Mouse (Mus musculus) c-Kit-positive CD71-negative TER-119-negative erythroid progenitor cells, embryonic 14.5 days (primary cell): ENCODE data around the gene Fam120b.

ENCODE experiments used
- DNase-seq: peaks from one replicate; pipeline ENCODE4 v3.0.0-alpha.2; 2013; ENCODE audit warnings: low read depth

Gene Fam120b

GRCm38 (mm10) chr17:15379741-15380526 lies 16.1 kb upstream of the Fam120b start:
- no peak for DNase-seq

GRCm38 (mm10) chr17:15380641-15381051 lies 15.4 kb upstream of the Fam120b start:
- DNase-seq, result no peak

DNA sequence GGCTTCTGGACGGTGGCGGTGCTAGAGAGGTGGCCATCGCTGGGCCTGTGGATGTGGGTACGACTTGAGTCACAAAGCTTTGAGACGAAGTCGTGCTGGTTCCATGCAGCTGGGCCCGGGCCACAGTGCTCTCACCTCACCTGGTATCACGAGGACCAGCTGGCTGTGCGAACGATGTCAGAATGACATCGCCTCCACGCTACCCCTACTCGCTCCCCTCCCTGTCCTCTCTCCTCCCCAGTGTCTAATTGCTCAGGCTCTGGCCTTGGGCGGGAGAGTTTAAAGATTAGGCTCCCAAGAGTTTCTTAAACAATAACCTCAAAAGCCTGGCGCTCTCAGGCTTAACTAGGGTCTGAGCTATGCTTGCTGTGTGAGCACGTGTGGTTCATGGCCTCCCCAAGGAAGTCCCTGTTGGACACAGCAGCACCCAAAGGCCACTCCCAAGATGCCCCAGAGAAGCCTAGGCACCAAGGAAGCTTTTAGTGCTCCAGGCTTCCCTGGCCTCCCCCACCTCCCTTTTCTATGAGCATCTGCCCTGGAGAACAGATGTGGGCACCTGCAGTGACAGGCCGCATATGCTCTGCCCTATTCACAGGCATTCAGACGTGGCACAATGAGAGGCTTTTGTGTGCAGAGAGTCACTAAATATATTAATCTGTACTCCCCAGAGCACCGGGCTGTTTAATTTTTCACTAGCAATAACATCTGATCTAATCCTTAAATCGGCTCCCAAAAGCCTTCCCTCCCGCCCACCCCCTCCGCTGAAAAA lies 14.7 kb upstream of the Fam120b start:
- DNase-seq, result no peak

GRCm38 (mm10) chr17:15381869-15382660 lies 13.9 kb upstream of the Fam120b start:
- no peak for DNase-seq

DNA sequence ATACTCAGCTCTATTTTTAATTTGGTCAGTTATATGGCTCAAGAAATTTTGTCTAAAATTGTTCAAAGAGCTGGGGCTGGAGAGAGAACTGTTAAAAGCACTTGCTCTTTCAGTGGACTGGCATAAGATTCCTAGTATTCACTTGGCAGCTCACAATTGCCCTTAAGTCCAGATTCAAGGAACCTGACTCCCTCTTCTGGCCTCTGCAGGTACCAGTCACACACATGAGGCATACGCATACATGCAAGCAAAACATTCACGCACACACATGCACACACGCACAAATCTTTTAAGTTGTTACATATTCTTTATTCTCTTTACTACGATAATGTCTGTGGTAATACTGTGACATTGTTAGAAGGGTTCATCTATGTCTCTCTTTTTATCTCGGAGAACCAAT lies 12.6 kb upstream of the Fam120b start:
- DNase-seq, result no peak

DNA sequence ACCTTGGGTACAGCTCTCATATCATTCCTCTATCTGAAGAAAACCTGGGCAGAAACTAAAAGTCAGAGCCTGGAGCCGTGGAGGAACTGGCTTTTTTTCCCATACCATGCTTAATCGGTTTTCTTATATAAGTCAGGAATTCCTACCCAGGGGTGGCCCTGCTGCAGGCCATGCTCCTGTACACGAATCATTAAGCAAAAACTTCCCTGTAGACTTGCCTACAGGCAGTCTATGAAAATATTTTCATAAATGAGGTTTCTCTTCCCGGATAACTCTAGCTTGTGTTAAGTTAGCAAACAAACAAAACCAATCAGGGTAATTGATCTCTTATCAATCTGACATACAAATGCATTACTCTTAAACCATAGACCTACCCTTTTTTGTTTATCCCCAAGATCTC lies 7.1 kb upstream of the Fam120b start:
- DNase-seq, result no peak

GRCm38 (mm10) chr17:15389356-15389755 lies 6.6 kb upstream of the Fam120b start:
- DNase-seq, result no peak

GRCm38 (mm10) chr17:15401716-15402115 lies 5.7 kb downstream of the Fam120b start:
- DNase-seq, result no peak

- DNase-seq, result no peak
Observed at GRCm38 (mm10) chr17:15406576-15406975, 10.6 kb downstream of the Fam120b start.

DNA sequence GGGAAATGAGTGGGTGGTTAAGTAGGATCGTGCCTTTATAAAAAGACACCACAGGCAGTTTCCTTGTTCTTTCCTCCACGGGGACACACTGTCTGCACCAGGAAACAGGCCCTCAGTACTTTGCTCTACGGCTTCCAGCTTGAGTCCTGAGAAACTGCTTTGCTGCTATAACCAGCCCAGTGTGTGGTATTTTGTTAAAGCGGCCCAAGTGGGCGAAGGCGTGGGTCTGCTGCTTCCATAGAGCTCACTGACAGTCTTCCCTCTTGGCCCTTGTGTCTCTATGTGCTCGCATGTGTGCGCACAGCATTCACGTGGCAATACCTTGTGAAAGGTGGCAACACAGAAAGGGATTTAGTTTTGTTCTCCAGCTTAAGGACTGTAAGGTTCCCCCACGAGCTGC lies 13.3 kb downstream of the Fam120b start:
- no peak for DNase-seq

- no peak for DNase-seq
Observed at GRCm38 (mm10) chr17:15410861-15411260, 14.9 kb downstream of the Fam120b start.

GRCm38 (mm10) chr17:15416596-15417215 lies 20.7 kb downstream of the Fam120b start:
- no peak for DNase-seq

- DNase-seq, result no peak
Observed at GRCm38 (mm10) chr17:15419534-15419933, 23.5 kb downstream of the Fam120b start.

- DNase-seq, result no peak
Observed at GRCm38 (mm10) chr17:15420021-15420603, 24.1 kb downstream of the Fam120b start.

- DNase-seq, result no peak
Observed at GRCm38 (mm10) chr17:15421446-15421845, 25.4 kb downstream of the Fam120b start.

DNA sequence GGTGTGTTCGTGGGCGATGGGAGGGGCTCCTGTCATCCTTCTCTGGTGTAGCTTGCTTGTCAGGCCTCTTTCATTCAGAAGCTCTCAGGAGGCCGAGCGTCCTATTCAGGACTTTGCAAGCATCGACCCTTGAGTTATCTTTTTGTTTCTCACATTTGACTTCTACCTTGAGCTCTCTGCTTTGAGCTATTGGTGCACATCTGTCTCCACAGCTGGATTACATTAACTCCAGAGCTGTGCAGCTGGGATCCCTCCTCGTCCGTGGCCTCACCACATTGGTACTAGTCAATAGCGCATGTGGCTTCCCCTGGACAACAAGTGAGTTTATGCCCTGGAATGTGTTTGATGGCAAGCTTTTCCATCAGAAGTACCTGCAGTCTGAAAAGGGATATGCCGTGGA lies 26.7 kb downstream of the Fam120b start:
- no peak for DNase-seq

GRCm38 (mm10) chr17:15423080-15423765 lies 27.2 kb downstream of the Fam120b start:
- DNase-seq, result no peak

DNA sequence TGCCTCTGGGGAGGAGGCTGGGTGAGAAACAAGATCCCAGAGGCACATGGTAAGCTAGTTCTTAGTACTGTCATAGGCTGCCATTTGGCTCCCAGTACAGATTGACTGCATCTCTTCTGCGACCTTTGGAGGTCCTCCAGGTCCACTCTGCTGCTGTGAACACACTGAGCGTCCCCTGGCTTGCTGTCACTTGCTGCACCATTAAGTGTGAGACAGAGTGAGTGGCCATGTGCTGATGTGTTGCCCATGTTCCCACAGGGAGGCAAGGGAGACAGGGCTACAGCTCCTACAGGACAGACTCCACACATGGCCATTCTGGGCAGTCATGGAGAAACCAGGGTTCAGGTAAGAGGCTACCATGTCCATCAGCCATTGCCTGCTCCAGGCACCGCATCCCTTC lies 29.9 kb downstream of the Fam120b start:
- DNase-seq, result no peak

- DNase-seq, result no peak
Observed at GRCm38 (mm10) chr17:15429451-15429850, 33.4 kb downstream of the Fam120b start.

DNA sequence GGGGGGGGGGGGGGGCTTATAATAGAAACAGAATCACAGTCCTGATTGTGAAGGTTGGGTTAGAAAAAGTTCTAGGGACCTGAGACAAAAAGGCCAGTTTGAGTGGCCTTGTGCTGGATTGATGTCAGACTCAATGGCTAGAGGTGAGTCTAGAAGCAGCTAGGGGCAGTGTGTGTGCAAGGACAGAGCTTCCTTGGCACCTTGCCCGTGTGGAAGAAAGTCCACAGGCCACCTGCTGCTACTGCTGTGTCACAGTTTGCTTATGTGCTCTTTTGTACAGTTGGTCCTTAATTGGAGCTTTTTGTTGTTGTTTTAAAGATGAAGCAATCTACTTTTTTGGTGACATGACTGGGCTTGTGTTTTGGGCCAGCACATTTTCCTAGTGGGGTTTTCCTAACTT lies 33.9 kb downstream of the Fam120b start:
- DNase-seq, result no peak

DNA sequence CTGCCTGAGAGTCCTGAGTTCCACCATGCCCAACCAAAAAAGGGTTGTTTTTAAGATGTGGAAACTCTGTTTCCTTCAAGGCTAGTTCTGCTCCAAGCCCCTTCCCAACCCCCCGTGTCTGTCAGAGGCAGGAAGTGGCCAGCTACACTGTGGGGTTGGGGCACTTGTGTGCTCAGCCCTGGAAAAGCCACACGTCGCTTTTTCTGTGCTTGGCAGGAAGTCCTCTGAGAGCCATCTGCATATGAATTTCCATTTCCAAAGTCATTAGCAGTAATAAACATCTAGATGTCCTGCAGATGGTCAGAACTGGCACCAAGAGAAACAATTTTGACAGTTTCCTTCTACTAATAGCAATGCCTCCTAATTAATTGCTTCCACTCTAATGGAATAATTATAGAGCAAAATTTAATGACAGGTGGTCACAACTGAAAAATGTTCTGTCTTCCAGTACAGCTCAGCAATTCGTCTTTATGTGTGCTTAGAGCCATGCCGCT lies 35.1 kb downstream of the Fam120b start:
- DNase-seq, result no peak
